Mouse (Mus musculus) T-helper 1 cell (primary cell): ENCODE measurements around the gene Ccdc65.
"Not testable (repeated sequence)": the region's sequence is repeated elsewhere in the genome, so short reads cannot be mapped to it uniquely, and the experiment has no call there.

Source experiments
- in situ Hi-C: fragments of 300-600 bp; cut with MboI, MseI; formaldehyde crosslinking; loops from one replicate; pipeline ENCODE4 v1.15.1; 2025; ENCODE audit warnings: high pct_unique_total_duplicates

Gene Ccdc65

GRCm38 (mm10) chr15:98737881-98738280, 29.9 kb downstream of the Ccdc65 start:
- in situ Hi-C loops = no loop called here

GRCm38 (mm10) chr15:98738796-98739195, 30.8 kb downstream of the Ccdc65 start:
- in situ Hi-C loops = no loop called here

GRCm38 (mm10) chr15:98740219-98740618, 32.2 kb downstream of the Ccdc65 start:
- in situ Hi-C loops = no loop called here

- in situ Hi-C loops = no loop called here
Observed at GRCm38 (mm10) chr15:98742766-98743428, 34.9 kb downstream of the Ccdc65 start.

- in situ Hi-C loops = not testable (repeated sequence)
Observed at GRCm38 (mm10) chr15:98743863-98744262, 35.9 kb downstream of the Ccdc65 start.

- in situ Hi-C loops = no loop called here
Observed at GRCm38 (mm10) chr15:98746344-98746965, 38.4 kb downstream of the Ccdc65 start.

GRCm38 (mm10) chr15:98747296-98747695, 39.3 kb downstream of the Ccdc65 start:
- in situ Hi-C loops = no loop called here

GRCm38 (mm10) chr15:98749093-98749492, 41.1 kb downstream of the Ccdc65 start:
- in situ Hi-C loops = no loop called here

- in situ Hi-C loops = loop anchor here (5.0 kb wide), 1 partner anchor 99 kb away; no protein-coding TSS in a partner anchor
Observed at GRCm38 (mm10) chr15:98753021-98753423, 45.0 kb downstream of the Ccdc65 start.

GRCm38 (mm10) chr15:98754125-98754524, 46.1 kb downstream of the Ccdc65 start:
- in situ Hi-C loops = loop anchor here (5.0 kb wide), 1 partner anchor 98 kb away; no protein-coding TSS in a partner anchor

- in situ Hi-C loops = no loop called here
Observed at GRCm38 (mm10) chr15:98762201-98762621, 54.2 kb downstream of the Ccdc65 start.

GRCm38 (mm10) chr15:98762670-98763529, 54.9 kb downstream of the Ccdc65 start, which contains the start of gene Arf3:
TSS of gene Arf3 (minus strand) at chr15:98763214.
- in situ Hi-C loops = no loop called here

- in situ Hi-C loops = no loop called here
Observed at GRCm38 (mm10) chr15:98765929-98766328, 57.9 kb downstream of the Ccdc65 start.

- in situ Hi-C loops = no loop called here
Observed at GRCm38 (mm10) chr15:98768259-98768658, 60.3 kb downstream of the Ccdc65 start.

GRCm38 (mm10) chr15:98771813-98772425, 63.9 kb downstream of the Ccdc65 start:
- in situ Hi-C loops = no loop called here

- in situ Hi-C loops = no loop called here
Observed at GRCm38 (mm10) chr15:98772511-98773211, 64.7 kb downstream of the Ccdc65 start.
